Mouse (Mus musculus) G1E (cell line): ENCODE data around the gene Foxn3. TPM values are rescaled to one million over a fixed set of nuclear protein-coding genes. Genes with fewer than 3 reads are reported as not detected.

Source experiments
- ATAC-seq: 2 replicates; pipeline ENCODE4 v1.8.0; 2016; ENCODE audit warnings: mild to moderate bottlenecking; ENCODE audit not compliant: insufficient number of reproducible peaks, poor library complexity, low FRiP score, severe bottlenecking; ENCODE audit errors: extremely low read depth
- DNase-seq: peaks from one replicate; pipeline ENCODE4 v3.0.0; 2012; ENCODE audit warnings: low spot score
- H3K27me3 ChIP-seq: 2 replicates; pipeline ENCODE4 v1.6.1; 2012; ENCODE audit warnings: mild to moderate bottlenecking, low read length, inconsistent platforms; ENCODE audit not compliant: insufficient read depth
- H3K36me3 ChIP-seq: replicated peaks from 2 replicates; pipeline ENCODE3; 2012; ENCODE audit warnings: mild to moderate bottlenecking, inconsistent platforms
- H3K4me1 ChIP-seq: 2 replicates; pipeline ENCODE4 v1.6.1; 2012; ENCODE audit warnings: low read depth, low read length, inconsistent platforms, mixed read lengths; ENCODE audit not compliant: insufficient read depth
- H3K4me3 ChIP-seq: 2 replicates; pipeline ENCODE4 v1.5.1; 2012; ENCODE audit warnings: low read depth, mild to moderate bottlenecking, inconsistent platforms, low read length, moderate library complexity, mixed read lengths
- H3K9me3 ChIP-seq: replicated peaks from 2 replicates; pipeline ENCODE4 v1.6.1; 2012; ENCODE audit warnings: inconsistent platforms
- CTCF ChIP-seq: IDR thresholded peaks from 2 replicates; pipeline ENCODE4 v1.5.1; 2012; ENCODE audit warnings: low read depth, low read length, inconsistent platforms, mixed read lengths
- GATA1 ChIP-seq: IDR thresholded peaks from 2 replicates; pipeline ENCODE4 v1.6.1; 2012; ENCODE audit warnings: borderline replicate concordance, low read length, inconsistent platforms, mixed read lengths
- GATA2 ChIP-seq: IDR thresholded peaks from 2 replicates; pipeline ENCODE4 v1.6.1; 2012; ENCODE audit warnings: low read depth, low read length, inconsistent platforms, borderline replicate concordance
- POLR2AphosphoS5 ChIP-seq: IDR thresholded peaks from 2 replicates; pipeline ENCODE4 v1.6.1; 2012; ENCODE audit warnings: low read depth, low read length, inconsistent platforms; ENCODE audit not compliant: insufficient replicate concordance
- TAL1 ChIP-seq: conservative IDR thresholded peaks from 2 replicates; pipeline ENCODE4 v1.6.1; 2012; ENCODE audit warnings: low read depth, low read length, inconsistent platforms, mixed read lengths
- polyA plus RNA-seq: library from polyadenylated mRNA; stranded (reverse); fragments of >175 nt; gene quantifications from 2 replicates; pipeline ENCODE4 v1.2.3, GENCODE M21; 2012
- total RNA-seq, 2 experiments: library from RNA; stranded (forward) in 1 of 2; stranded (reverse) in 1 of 2; fragments of 200-1000 nt in 1 of 2; fragments of >200 nt in 1 of 2; fragmentation: Nextera tagmentation in 1 of 2; gene quantifications; 2 replicates each; pipeline ENCODE4 v1.2.3; 2014 to 2017

Gene Foxn3
- total and polyA plus RNA-seq, 3 experiments: 15.1 to 111 (median 20.1) TPM

- DNase-seq (no peak), ATAC-seq (no peak)
- H3K27me3 ChIP-seq: no peaks in the 10 kb centered on the region
- 0 out of 2 replicates have a peak, but pooled peaks cover 3% of the 10 kb centered on the region for H3K4me1 ChIP-seq
- TF ChIP-seq CTCF (no peak), GATA2 (no peak), POLR2AphosphoS5 (no peak), GATA1 (no peak), TAL1 (no peak)
- no peak overlapping the region for H3K4me3 ChIP-seq
- peaks cover 8% of the 10 kb centered on the region for H3K36me3 ChIP-seq
- peaks cover 26% of the 10 kb centered on the region for H3K9me3 ChIP-seq
These were observed 297.6 kb downstream of the Foxn3 start for GRCm38 (mm10) chr12:99265777-99266176.

GRCm38 (mm10) chr12:99264386-99264785 is 299.0 kb downstream of the Foxn3 start:
- no peaks in the 10 kb centered on the region for H3K27me3 ChIP-seq
- no peak for DNase-seq
- H3K4me1 ChIP-seq: 0 out of 2 replicates have a peak, but pooled peaks cover 5% of the 10 kb centered on the region
- TF ChIP-seq POLR2AphosphoS5 (no peak), GATA1 (no peak), TAL1 (no peak), CTCF (no peak), GATA2 (no peak)
- H3K9me3 ChIP-seq: peaks cover 31% of the 10 kb centered on the region
- ATAC-seq: no peak
- peaks cover 8% of the 10 kb centered on the region for H3K36me3 ChIP-seq
- no peak overlapping the region for H3K4me3 ChIP-seq

GRCm38 (mm10) chr12:99263592-99264335 is 299.6 kb downstream of the Foxn3 start:
- ATAC-seq (no peak), DNase-seq (no peak)
- Histone ChIP-seq H3K4me1 (0 out of 2 replicates have a peak, but pooled peaks cover 5% of the 10 kb centered on the region), H3K9me3 (peaks cover 31% of the 10 kb centered on the region), H3K36me3 (peaks cover 8% of the 10 kb centered on the region), H3K27me3 (no peaks in the 10 kb centered on the region), H3K4me3 (no peak overlapping the region)
- TF ChIP-seq GATA2: no peak

GRCm38 (mm10) chr12:99262840-99263239 is 300.5 kb downstream of the Foxn3 start:
- H3K36me3 ChIP-seq: peaks cover 8% of the 10 kb centered on the region
- H3K9me3 ChIP-seq: peaks cover 31% of the 10 kb centered on the region
- H3K4me3 ChIP-seq: no peak overlapping the region
- DNase-seq (no peak), ATAC-seq (no peak)
- no peaks in the 10 kb centered on the region for H3K27me3 ChIP-seq
- H3K4me1 ChIP-seq: 0 out of 2 replicates have a peak, but pooled peaks cover 5% of the 10 kb centered on the region
- TF ChIP-seq GATA2 (no peak), POLR2AphosphoS5 (no peak), CTCF (no peak), TAL1 (no peak), GATA1 (no peak)

- no peak for DNase-seq
- ATAC-seq: no peak
- no peak overlapping the region for H3K4me3 ChIP-seq
- H3K27me3 ChIP-seq: no peaks in the 10 kb centered on the region
- 0 out of 2 replicates have a peak, but pooled peaks cover 5% of the 10 kb centered on the region for H3K4me1 ChIP-seq
- H3K9me3 ChIP-seq: peaks cover 31% of the 10 kb centered on the region
- no peak for TF ChIP-seq GATA1
- TF ChIP-seq TAL1: no peak
- no peak for TF ChIP-seq GATA2
- no peak for TF ChIP-seq CTCF
- TF ChIP-seq POLR2AphosphoS5: no peak
- H3K36me3 ChIP-seq: peaks cover 6% of the 10 kb centered on the region
These were observed 301.2 kb downstream of the Foxn3 start for GRCm38 (mm10) chr12:99262066-99262599.

- no peaks in the 10 kb centered on the region for H3K27me3 ChIP-seq
- no peak overlapping the region for H3K4me3 ChIP-seq
- DNase-seq (no peak), ATAC-seq (no peak)
- TF ChIP-seq POLR2AphosphoS5 (no peak), GATA1 (no peak), TAL1 (no peak), GATA2 (no peak), CTCF (no peak)
- no peaks in the 10 kb centered on the region for H3K36me3 ChIP-seq
- H3K9me3 ChIP-seq: peaks cover 20% of the 10 kb centered on the region
- H3K4me1 ChIP-seq: 0 out of 2 replicates have a peak, but pooled peaks cover 5% of the 10 kb centered on the region
These were observed 303.2 kb downstream of the Foxn3 start for GRCm38 (mm10) chr12:99260171-99260570.
